Mouse (Mus musculus) thymus, postnatal 0 days (tissue): Measurements from ENCODE around the gene 1810010D01Rik. TPM values are rescaled to one million over a fixed set of nuclear protein-coding genes. Genes with fewer than 3 reads are reported as not detected.

Experiments
- DNase-seq: peaks from one replicate; pipeline ENCODE4 v3.0.0-alpha.2; 2015; ENCODE audit warnings: low spot score
- polyA plus RNA-seq: library from polyadenylated mRNA; unstranded; fragments of >200 nt; fragmentation: Nextera tagmentation; extraction: Ambion mirVana; gene quantifications from 2 replicates; pipeline ENCODE4 v1.2.1, GENCODE M21; 2015

Gene 1810010D01Rik
- polyA plus RNA-seq, 1 experiment from 2014 or later, result 0.57 TPM

GRCm38 (mm10) chr7:145215476-145215875 lies 7.6 kb upstream of the 1810010D01Rik start:
- no peak for DNase-seq

- DNase-seq, result no peak
These were observed 4.1 kb upstream of the 1810010D01Rik start for GRCm38 (mm10) chr7:145211680-145212659.

GRCm38 (mm10) chr7:145210477-145211070 lies 2.7 kb upstream of the 1810010D01Rik start:
- no peak for DNase-seq

GRCm38 (mm10) chr7:145206801-145207200 lies 1.1 kb downstream of the 1810010D01Rik start:
- no peak for DNase-seq

GRCm38 (mm10) chr7:145206056-145206610 lies 1.8 kb downstream of the 1810010D01Rik start:
- no peak for DNase-seq

- no peak for DNase-seq
These were observed 2.5 kb downstream of the 1810010D01Rik start for GRCm38 (mm10) chr7:145205363-145205902.

GRCm38 (mm10) chr7:145199711-145200110 lies 8.2 kb downstream of the 1810010D01Rik start:
- DNase-seq, result no peak

- no peak for DNase-seq
These were observed 9.7 kb downstream of the 1810010D01Rik start for GRCm38 (mm10) chr7:145198223-145198714.

GRCm38 (mm10) chr7:145197711-145198110 lies 10.2 kb downstream of the 1810010D01Rik start:
- no peak for DNase-seq

- DNase-seq, result no peak
These were observed 10.9 kb downstream of the 1810010D01Rik start for GRCm38 (mm10) chr7:145197042-145197441.

- DNase-seq, result no peak
These were observed 11.6 kb downstream of the 1810010D01Rik start for GRCm38 (mm10) chr7:145196340-145196739.

- no peak for DNase-seq
These were observed 12.6 kb downstream of the 1810010D01Rik start for GRCm38 (mm10) chr7:145195186-145195927.

- DNase-seq, result no peak
These were observed 13.3 kb downstream of the 1810010D01Rik start for GRCm38 (mm10) chr7:145194455-145195161.

GRCm38 (mm10) chr7:145192836-145193235 lies 15.1 kb downstream of the 1810010D01Rik start:
- no peak for DNase-seq

GRCm38 (mm10) chr7:145190520-145190919 lies 17.4 kb downstream of the 1810010D01Rik start:
- no peak for DNase-seq

GRCm38 (mm10) chr7:145189342-145189741 lies 18.6 kb downstream of the 1810010D01Rik start:
- DNase-seq, result no peak

- DNase-seq, result no peak
These were observed 20.1 kb downstream of the 1810010D01Rik start for GRCm38 (mm10) chr7:145187802-145188201.

GRCm38 (mm10) chr7:145182388-145182787 lies 25.5 kb downstream of the 1810010D01Rik start:
- DNase-seq, result no peak

GRCm38 (mm10) chr7:145181376-145182034 lies 26.4 kb downstream of the 1810010D01Rik start:
- no peak for DNase-seq

GRCm38 (mm10) chr7:145179691-145180091 lies 28.2 kb downstream of the 1810010D01Rik start:
- no peak for DNase-seq
